Mouse (Mus musculus) thymus, postnatal 0 days (tissue): Measurements from ENCODE around the gene Rae1. TPM values are rescaled to one million over a fixed set of nuclear protein-coding genes. Genes with fewer than 3 reads are reported as not detected.

Source experiments
- DNase-seq: peaks from one replicate; pipeline ENCODE4 v3.0.0-alpha.2; 2015; ENCODE audit warnings: low spot score
- polyA plus RNA-seq: library from polyadenylated mRNA; unstranded; fragments of >200 nt; fragmentation: Nextera tagmentation; extraction: Ambion mirVana; gene quantifications from 2 replicates; pipeline ENCODE4 v1.2.1, GENCODE M21; 2015

Rae1 gene
- polyA plus RNA-seq, 1 experiment from 2014 or later = 142 TPM

DNA sequence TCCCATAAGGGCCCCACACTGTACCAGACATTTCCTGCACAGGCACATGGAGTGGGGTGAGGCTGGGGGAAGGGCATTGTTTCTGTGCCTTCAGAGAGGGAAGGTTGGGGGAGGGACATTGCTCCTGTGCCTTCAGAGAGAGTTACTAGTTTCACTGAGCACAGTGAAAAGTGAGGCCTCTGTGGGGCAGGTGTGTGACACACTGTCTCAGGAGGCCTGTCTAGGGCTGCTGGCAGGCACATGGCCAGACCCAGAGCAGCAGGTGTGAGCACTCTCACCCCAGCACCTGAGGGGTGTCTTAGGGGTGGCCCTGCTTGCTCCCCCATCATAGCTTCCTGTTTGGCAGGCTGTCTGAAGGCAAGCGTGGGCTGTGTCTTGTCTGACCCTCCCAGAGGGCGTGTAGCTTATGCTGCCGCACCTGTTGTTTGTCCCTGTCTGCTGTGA lies 26.8 kb downstream of the Rae1 start:
- peak; percentile 91 for DNase-seq

DNA sequence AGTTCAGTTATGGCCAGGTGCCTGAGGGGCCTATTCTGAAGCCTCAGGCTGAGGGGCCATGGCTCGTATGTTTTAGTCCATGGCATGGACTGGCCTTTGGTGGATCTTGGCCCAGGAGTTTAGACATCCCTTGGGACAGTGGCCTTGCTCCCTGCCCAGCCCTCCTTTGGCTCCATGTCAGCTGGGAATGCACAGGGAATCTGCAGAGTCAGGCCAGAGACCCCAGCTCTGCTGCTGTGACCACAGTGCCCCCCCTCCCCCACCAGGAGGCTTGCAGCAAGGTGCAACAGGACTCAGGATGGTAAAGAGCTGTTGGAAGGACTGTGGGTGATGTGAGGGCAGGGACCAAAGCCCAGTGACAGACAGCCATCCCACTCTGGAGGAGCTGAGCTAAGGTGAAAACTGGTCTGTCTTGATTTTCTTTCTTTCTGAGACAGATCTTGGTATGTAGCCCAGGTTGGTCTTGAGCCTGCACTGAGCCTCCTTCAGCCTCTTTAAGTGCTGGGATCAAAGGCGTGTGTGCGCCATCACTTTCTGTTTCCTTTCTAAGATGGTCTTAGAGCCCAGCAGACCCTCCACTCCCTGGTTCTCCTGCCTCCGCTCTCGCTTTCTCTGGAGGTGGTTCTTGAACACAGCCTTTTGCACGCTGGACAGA lies 27.4 kb downstream of the Rae1 start:
- no peak for DNase-seq

DNA sequence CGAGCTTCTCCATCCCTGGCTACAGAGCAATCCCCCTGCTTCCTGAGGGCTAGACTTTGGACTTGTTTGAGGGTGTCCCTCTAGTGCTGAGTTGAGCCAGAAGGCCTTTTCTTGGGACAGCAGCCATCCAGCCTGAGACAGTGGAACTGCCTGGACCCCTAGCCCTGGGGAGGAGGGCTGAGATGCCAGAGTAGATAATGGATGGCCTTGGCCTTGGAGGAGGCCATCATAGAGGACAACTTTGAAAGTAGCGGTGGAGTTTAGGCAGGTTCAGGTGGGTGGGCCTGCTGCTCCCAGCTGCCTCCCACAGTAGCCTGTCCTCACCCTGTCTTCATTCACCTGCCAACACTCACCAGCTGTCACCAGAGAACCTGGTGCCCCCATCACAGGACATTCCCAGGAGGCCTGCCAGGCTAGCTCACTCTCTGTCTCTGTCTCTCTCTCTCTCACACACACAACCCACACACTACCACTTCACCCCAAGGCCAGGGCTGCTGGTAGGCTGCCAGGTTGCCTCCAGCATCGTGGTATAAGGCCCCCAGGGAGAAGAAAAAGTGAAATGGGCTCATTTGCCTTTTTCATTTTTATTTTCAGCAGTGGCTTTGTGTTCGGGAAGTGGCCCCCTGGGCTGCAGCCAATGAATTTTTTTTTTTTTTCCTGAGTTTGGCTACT lies 28.0 kb downstream of the Rae1 start:
- no peak for DNase-seq

DNA sequence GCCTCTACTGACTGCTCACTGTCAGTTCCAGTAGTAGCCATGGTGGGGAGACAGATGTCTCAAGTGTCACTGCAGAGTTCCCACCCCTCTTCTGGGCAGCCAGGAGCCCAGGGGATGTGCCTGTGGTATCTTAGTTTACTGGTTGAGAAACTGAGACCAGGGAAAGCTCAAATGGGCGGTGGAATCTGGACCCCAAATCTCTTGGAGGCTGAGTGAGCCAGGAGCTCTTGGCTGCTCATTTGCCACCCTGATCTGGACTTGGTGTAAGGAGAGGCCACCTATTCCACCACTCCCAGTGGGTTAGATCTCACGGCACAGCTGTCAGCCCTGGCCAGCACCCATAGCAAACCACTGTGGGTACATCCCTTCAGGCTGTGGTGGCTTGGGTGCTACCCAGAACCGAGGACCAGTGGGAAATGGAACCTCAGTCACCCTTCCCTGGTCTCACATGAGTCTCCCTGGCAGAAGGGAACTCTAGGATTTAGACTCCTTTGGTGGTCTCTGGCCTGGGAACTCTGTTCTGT lies 28.7 kb downstream of the Rae1 start:
- DNase-seq = no peak

DNA sequence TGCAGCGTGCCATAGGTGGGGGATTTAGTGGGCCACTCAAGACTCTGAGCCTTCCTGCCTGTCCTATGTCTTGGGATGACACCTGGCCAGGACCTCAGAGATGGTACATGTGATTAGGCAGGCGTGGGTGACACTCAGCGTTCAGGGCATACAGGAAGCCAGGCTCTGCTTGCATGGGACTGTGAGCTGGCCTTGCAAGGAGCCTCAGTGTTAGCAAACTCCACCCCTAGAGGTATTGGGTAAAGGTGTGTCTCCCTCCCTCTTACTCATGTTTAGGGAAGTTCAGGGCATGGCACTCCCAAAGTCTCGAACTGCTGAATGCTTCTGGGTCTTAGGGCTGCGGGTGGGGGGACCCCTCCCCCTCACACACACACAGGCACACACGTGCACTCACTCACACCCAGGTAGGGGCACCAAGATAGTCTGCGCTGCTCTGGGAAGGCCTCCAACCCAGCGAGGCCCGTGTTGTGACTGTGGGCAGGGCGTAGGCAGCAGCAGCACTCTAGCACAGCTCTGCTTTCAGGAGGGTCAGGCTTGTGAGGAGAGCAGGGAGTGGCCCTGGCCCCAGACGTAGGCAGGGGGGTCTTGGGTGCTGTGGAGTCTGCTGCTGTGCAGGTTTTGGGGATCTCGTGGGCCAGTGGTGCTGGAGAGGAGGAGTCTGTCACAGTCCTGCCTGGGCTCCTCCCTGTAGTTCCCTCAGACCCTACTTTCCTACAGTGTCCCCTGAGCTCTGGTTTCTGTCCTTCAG lies 30.8 kb downstream of the Rae1 start:
- DNase-seq = no peak

DNA sequence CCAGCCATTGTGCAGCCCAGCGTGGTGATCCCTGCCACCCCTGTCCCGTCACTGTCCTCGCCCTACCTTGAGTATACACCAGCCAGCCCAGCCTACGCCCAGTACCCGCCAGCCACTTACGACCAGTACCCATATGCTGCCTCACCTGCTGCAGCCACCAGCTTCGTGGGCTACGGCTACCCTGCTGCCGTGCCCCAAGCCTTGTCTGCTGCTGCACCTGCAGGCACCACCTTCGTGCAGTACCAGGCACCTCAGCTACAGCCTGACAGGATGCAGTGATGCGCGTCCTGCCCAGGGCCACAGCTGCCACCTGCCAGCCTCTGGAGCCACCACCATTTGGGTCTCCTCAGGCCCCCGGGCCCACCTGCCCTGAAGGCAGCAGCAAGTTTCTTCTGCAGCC lies 33.6 kb downstream of the Rae1 start:
- DNase-seq = peak; percentile 79

DNA sequence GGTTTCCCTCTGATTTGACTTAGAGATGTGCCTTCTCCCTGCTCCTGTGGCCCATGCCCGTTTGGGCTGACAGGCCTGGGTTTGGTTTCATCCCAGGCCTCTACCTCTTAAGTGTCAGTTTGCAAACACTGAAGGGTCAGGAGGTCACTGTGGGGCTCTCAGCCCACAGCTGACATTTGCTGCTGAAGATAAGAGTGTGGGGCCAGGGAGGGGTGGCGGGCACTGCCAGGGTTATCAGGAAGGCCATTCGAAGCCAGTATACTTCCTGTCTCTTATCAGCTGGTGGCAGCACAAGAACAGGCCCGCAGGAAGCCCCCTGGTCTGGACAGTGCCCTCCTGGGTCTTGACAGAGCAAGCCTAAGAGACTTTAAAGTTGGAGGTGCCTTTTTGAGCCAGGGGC lies 35.1 kb downstream of the Rae1 start:
- DNase-seq = no peak

DNA sequence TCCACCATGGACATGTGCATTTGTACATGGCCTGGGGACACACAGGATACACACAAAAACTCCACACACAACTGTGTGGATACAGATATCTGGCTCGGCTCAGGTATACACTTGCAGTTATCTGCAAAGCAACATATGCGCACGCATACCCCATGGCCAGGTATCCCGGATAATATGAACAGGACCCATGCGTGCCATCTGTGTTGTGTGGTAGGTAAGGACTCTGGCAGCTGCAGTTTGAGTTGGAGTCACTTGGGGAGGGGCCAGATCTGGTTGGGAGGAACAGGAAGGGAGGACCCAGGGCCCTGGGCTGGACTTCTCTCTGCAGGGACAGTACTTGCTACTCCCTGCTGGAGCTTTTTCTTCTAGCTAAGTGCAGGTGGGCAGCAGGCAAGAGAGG lies 35.7 kb downstream of the Rae1 start:
- no peak for DNase-seq

DNA sequence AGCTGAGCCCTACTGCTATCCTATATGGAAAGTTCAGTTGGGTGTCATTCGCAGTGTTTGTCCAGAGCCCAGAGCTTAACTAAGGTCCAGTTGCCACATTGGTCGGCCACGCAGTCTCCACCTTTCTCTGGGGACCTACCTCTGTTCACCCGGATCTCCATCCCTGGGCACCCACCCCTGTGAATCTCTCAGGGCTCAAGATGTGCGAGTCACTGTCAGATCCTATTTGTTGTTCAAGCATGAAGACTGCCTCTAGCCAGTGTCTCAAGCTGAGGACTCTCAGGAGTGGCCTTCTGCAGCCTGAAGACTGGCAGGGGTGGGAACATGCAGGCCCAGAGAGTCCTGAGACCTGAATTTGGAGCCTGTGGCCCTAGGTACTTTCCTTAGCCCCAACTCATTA lies 36.1 kb downstream of the Rae1 start:
- no peak for DNase-seq

DNA sequence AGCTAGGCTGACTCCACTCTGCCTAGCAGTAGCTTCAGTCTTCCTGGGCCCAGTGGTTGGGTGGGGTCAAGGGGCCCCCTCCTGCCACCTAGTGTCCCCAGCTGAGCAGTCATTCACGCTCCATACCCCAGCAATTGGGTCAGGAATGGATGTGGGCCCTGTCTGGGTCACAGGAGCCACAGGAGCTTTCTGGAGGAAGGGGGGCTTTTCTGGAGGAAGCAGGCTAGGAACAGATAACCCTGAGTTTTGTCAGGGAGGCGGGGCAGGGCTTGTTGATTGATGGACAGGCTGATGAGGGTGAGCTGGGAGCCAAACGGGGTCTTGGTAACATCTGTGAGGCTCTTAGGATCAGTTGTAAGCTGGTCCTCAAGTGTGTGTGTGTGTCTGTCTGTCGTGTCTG lies 36.7 kb downstream of the Rae1 start:
- DNase-seq = no peak

DNA sequence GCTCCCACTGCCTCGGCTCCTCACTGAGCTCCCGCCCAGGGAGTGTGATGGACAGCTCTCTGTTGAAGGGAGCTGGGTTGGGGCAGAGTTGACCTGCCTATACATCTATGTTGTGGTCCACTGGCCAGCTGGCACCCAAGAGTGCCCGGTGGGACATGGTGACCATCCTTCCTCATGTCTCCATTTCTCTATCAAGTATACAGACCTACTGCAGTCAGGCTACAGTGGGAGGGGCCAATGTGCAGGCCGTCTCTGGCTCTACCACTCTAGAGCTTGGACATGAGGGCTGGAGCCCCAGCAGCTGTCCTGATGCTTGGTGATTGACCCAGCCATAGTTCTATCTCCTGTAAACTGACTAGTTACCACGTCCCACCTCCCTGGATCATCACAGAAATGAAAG lies 37.4 kb downstream of the Rae1 start:
- no peak for DNase-seq

DNA sequence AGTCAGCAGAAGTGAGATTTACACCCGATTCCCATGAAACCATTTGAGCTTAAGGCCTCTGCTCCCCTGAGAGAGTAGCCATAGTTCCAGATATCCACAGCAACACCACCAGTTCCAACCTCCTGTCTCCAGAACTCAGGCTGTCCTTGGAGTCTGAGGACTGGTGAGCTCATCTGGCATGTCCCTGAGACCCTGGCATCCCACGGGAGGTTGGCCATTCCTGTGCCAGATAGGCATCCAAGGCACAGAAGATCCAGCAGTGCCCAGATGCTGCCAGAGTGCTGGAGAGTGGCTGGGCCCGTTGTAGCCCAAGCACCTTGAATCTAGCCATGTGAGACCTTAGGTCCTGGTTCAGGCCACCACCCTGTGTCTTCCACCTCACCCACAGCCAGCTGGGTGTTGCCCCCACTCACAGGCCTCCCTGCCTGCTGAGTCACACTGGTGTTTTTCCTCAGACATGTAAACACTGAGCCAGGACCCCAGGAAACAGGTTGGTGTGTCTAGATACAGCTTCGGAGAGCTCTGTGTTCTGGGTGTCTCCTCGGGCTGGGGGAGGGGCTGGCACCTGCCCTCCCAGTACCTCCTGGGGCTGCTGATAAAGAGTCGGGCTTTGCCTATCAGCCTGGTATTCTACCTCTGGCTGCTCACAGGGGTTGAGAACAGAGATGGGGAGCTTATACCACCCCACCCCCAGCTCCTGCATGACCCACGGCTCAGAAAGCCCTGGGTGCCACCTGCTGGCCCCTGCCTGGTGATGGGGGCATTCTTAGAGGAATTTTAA lies 38.1 kb downstream of the Rae1 start:
- DNase-seq = peak; percentile 76

DNA sequence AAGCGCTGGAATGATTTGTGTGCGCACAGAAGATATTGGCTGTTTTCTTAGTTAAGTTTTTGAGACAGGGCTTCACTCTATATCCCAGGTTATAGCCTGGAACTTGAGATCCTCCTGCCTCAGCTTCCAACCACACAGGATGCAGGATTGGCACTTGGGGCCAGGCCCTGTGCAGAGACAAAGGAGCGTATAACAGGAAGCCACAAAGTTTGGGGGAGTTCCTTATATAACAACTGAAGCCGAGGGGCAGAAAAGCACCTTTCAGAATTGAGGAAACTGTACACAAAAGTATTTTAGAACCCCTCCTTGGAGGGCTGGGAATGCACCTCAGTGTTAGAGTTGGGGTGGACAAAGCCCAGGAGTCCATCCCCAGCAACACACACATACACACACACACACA lies 39.1 kb downstream of the Rae1 start:
- no peak for DNase-seq

DNA sequence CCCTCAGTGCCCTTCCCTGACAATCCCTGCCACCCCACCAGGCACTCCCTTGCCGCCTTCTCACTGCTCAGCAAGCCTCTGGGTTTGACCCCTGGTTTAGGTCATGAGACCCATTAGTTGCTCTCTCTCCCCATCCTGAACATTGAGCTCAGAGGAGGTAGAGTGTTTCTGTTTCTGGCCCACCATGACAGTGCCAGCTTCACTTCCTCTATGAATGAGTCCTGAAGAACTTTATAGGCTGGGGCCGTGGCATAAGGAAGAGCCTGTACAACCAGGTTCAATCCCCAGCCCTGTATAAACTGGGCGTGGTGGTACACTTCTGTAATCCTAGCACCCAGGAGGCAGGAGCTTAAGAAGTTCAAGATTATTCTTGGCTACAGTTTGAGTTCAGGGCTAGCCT lies 40.9 kb downstream of the Rae1 start:
- no peak for DNase-seq

DNA sequence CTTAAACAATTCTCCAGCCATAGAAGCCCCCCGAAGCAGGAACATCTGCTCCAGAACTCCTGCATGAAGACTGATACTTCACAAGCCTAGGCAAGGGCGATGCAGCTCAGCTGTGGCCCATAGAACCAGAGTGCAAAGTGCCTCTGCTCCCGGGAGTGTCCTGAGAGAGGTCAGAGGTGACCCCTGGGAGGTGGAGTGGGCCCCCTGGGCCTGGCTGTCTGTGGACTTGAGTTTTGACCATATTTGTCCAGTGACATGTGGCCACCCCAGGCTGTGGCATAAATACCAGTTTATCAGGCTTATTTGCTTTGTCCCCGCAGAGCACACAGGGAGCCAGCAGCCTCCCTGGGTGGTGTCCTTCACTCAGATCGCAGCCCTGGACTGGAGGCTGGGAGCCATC lies 41.3 kb downstream of the Rae1 start:
- no peak for DNase-seq

DNA sequence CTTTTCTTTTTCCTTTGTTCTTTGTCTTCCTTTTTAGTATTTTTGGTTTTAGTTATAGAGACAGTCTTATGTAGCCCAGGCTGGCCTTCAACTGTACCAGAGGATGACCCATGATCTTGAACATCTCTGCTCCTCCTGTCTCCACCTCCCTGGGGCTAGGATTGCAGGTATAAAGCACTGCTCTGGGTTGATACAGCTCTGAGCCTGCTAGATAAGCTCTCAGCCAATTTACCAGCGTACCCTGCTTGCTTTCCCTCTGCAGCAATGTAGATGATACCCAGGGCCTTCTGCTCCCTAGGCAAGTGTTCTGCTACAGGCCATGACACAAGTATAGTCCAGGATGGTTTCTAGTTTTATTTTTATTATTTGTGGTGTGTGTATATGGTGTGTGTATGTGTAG lies 42.0 kb downstream of the Rae1 start:
- no peak for DNase-seq

DNA sequence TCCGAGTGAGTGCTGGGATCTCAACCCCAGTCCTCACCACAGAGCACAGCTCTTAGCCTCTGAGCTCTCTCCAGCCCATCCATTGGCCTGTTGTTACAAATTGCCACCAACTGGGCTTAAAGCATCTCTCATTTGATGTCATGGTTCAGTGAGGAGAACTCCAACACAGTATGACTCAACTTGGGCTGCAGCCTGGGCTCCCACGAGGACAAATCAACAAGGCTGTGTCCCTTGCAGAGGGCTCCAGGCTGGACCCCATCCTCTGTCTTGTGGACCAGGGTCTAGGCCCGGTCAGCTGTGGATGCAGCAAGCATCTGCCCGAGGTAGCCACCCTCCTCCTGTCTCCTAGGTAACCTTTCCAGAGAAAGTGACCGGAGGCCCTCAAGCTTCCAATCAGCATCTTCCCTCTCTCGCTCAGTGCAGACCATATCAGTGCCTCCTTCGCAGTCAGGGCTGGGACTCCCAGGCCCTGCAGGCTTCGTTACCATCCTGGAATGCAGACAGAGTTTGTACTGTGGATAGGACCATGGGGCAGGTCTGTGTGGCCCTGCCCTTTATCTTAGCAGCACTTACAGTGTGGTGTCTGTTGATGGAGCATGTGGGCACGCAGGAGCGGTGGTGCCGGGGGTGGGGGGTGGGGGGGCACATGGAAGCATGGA lies 42.7 kb downstream of the Rae1 start:
- no peak for DNase-seq

DNA sequence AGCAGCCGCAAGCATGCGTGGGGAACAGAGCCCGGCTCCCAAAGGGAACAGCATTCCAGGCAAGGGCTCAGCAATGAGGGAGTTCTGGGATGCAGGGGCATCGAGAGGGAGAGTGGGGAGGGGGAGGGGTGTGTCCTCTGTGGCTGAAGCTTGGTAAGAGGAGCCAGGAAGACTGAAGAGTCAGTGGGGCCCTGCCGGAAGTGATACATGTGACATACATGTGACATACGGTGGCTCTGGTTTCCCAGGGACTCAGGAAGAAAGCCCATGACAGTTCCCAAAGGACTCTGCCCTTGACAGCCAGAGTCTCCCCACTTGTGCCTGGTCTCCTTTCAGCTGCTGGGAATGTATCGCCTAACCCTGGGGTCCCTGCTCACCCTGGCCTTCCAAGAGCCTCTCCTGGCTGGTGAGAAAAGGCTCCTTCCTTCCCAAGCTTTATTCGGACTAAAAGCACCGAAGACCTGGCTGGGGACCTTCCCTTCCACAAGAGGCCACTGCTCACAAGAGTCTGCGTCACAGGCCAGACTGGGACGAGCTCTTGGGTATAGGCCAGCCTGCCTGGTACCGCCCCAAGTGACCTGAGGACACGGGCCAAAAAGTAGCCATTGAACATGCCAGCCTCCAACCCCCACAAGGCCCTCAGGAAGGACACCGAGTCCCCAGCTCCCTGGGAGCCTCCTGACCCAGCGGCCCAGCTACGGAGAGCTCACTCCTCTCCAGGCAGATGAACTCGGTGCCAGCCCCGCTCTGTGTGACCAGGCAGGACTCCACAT lies 44.5 kb downstream of the Rae1 start:
- no peak for DNase-seq

DNA sequence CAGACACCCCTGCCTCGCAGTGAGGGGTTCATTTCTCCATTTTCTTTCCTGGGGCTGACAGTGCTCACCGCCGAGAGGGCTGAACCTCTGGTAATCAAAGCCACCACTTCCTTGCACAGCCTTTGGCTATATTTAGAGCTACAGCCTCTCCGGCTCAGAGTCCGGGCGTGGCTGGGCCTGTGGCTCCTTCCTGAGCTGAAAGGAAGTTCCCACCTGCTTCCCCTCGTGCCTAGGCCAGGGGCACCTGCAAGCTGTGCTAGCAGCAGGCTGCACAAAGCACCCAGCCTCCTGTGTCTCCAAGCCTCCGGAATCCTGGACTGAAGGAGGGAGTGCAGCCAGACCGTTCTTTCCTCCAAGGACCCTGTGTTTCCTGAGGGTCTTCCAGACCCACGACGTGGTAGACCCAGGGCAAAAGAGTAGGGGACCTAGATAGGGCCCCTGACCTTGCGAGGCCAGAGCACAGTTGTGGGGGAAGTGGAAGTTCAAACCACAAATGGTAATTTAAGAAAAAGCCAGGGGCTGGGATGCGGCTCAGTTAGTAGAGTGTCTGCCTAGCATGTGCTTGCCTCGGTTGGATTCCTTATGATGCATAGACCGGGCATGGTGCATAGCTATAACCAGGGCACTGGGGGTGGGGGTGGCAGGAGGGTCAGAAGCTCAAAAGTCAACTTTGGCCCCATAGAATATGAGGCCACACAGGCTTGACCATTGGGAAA lies 46.8 kb downstream of the Rae1 start:
- peak; percentile 91 for DNase-seq

DNA sequence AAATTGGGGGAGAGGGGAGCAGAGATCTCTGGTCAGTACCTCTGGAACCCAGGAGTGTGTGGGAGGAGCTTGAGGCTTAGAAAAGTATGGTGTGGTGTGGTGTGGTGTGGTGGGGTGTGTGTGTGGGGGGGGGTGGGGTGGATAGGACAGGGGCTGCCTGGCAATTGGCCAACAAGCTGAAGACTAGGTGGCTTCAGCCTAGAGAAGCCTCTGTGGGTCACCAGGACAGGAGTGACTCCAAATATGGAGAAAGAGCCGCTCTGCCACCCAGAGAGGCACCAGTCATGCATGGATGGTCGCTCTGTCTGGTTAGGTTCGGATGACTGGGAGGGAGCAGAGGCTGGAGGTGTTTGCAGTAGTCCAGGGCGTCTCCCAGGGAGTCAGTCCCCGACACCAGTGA lies 47.6 kb downstream of the Rae1 start:
- DNase-seq = no peak
